Mouse (Mus musculus): ENCODE measurements around the gene Plod2.

DNA sequence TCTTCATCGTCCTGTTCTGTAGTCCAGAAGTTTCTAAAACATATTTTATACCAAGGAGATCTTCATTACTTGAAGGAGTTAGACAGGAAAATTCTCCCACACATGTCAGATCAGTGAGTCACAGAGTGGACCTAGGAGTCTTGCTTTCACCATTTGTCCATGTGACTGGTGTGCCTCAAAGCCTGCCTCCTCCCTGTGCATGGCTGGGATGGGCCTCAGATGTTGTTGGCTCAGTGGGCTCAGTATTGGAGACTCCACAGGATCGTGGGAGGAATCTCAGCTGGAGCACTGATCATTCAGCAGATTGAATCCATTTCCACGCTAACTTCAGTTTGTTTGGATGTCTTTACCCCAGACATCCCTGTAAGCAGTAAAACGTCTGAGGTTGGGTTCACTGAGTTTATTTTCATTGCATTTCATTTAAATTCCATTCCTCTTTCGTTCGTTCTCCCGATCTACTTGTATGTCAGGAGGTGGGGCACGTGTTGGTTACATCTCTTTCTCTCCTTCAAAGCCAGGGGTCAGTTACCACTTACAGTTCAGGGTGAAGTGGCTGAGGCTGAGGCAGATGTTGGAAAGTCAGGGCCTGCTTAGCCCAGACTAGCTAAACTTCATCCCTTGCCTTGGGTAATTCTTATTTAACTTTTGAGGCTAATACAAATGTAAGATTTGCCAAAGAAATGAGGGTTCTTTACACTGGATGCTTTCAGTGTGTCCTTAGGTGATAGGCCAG is 30.5 kb downstream of the Plod2 start:
- no peak for TF ChIP-seq CTCF (IDR thresholded peaks at IDR 0.05; ENCODE audit: control insufficient read depth, insufficient read depth, insufficient read length)
- no peak for TF ChIP-seq MAX (IDR thresholded peaks at IDR 0.05)
- TF ChIP-seq MYOG (IDR thresholded peaks at IDR 0.05; ENCODE audit: control insufficient read depth, extremely low read depth, insufficient read length), result no peak

Measured in C2C12 (cell line).